Mouse (Mus musculus) frontal cortex, postnatal 10 days (tissue): ENCODE data around the gene Usp38.

Source experiments
- DNase-seq, 2 experiments: peaks; one replicate each; pipeline ENCODE4 v3.0.0; 2022; ENCODE audit warnings: low spot score in 2 of 2, mixed read lengths in 1 of 2

Gene Usp38

DNA sequence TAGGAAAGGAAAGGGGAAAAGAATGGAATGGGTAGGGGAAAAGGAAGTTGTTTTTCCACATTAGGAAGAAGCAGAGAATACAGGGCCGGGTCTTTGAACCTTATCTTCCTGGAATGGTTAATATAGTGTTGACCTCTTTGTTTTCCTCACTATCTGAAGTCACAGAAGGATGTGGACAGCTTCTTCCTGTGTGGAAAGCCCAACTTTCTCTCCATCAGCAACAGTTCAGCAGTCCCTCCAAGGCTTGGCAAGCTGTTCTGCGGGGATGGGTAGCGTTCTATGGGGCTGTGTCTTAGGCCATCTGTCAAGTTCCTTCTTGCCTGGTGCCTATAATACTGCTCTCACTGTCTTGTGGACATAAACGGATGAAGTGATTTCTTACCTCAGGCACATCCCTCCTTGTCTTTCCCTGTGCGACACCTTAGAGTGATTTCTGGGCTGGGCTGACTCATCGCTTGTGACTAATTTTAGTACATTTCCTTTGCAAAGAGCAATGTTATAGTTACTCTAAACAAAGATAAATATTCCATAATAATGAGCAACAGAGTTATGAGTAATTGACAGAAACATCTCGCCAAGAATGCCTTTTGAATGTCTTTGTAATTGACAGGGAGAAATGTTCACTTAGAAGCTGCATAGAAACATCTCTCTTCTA is 52.7 kb downstream of the Usp38 start:
- DNase-seq: no peak

DNA sequence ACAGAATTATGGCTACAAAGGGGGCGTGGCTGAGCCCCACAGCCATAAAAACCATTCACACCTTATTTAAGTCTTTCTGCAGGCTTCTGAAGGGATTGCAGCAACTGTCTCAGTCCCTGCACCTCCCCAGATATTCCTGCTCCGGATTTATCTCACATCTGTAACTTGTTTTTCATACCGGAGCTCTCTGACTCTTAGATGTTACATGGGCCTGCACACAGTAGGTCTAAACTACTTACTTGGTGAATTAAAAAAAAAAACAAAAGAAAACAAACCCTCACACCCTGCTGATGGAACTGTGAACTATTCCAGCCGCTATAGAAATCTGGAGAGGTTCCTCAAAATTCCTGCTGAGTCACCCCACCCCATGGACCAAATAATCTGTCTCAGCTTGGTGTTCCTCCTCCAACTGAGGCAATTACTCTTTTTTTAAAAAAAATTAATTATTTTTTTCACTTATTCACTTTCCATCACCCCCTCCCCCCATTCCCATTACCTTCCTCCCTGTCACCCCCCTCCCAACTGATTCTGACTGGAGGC is 53.6 kb downstream of the Usp38 start:
- no peak for DNase-seq

- no peak for DNase-seq
Observed at GRCm38 (mm10) chr8:80959588-80960268, 55.0 kb downstream of the Usp38 start.

- DNase-seq: no peak
Observed at GRCm38 (mm10) chr8:80957776-80958175, 57.0 kb downstream of the Usp38 start.

DNA sequence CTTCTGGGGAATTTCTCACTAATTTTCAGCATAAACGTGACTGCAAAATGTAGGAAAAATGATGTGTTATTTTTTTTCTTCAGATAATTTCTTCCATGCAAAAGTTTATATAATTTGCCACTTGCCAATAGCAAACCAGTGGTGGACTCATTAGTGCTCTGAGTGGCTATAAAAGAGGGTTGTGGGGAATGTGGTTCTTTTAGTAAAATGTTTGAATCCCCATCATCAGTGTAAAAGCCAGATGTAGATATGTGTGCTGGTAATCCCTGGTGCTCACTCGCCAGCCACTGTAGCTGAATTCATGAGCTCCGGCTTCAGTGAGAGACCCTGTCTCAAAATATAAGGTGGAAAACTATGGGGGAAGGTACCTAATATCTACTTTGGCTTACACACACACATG is 61.8 kb downstream of the Usp38 start:
- DNase-seq: no peak

GRCm38 (mm10) chr8:80952235-80952915 is 62.4 kb downstream of the Usp38 start:
- no peak for DNase-seq

DNA sequence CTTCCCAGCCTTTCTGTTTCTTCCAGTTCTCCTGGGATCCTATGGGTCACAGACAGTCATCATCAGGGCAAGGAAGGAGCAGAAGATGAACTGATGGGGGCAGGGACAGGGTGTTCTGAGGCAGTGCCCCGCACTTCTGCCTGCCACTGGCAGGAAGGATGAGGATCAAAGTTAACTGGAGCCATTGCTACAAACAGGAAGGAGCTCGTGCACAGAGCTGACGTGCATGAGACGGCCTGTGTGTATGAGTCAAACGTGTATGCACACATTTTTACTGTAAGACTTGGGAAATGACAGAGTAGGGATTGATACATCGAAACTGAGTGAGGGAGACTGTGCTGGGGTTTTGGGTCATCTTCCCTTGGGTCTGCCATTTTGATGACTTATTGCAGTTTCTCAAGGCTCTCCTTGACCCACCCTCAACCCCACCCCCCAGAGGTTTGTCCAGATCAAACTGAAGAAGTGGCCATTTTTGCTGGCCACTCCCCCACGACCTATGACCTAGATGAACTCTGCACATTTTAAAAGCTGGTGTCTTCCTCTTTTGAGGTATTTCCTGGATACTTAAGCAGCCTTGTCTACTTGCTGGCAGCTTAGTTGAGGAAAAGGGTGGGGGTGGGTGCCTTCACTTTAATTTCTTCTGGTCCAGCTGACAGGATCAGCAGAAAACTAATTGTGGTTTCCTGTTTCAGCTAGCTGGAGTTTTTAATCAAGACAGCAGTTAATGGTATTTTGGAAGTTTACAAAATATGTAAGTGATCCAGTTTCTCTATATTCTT is 66.1 kb downstream of the Usp38 start:
- DNase-seq: no peak

GRCm38 (mm10) chr8:80943742-80944141 is 71.0 kb downstream of the Usp38 start:
- no peak for DNase-seq

- no peak for DNase-seq
Observed at GRCm38 (mm10) chr8:80941621-80942020, 73.1 kb downstream of the Usp38 start.

DNA sequence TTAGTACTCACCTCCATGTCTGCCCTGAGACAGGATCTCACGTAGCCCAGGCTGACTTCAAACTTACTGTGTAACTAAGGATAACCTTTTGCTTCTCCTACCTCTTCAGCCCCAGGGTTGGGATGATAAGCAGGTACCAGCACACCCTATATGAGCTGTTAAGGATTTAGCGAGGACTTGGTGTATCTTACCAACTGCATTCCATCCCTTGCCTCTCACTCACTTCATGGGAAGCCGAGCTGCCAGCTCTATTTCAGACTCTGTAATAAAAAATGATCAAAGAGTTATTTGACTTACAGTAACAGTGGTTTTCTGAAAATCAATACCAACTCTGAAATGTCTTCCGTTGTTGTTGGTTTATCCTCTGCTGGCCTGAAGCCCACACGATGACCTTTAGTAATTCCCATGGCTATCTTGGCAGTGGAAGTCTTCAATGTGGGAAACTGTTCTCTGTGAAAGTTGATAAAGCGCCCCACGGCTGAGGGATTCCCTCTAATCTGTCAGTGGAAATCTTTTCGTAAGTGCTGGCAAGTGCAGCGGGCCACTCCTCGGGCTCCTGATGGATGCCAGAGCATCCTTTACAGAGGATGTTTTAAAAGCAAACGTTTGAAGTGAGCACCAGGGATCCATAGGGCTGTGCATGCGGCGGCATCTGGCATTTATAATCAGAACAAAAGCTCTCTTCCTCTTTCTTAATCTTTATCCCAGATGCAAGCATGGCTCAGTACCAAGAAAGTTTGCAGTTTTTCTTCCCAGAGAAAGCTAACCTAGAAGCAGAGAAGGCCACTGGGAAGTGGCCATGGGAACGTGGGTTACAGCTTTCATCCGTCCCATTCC is 76.7 kb downstream of the Usp38 start:
- no peak for DNase-seq
